Mouse (Mus musculus): ENCODE results near the gene Musk.

Musk gene

DNA sequence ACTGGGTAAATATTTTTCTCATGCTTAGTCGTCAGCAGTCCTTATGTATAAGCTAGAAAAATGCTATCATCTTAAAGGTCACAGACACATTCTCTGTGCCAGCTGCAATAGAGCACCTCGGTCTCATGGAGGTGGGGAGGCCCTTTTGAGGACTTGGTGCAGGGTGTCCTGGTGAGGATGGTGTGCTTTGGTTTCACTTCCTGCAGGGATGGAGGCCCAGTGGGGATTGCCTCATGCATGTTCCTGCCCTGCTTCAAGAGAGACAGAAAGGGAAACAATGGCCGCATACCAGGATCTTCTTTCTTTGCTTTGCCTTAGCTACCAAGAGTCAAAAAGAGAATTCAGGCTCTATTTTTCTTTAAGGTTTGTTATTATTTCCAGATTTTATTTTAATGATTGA, 31.8 kb downstream of the Musk start:
- DNase-seq = no peak

DNA sequence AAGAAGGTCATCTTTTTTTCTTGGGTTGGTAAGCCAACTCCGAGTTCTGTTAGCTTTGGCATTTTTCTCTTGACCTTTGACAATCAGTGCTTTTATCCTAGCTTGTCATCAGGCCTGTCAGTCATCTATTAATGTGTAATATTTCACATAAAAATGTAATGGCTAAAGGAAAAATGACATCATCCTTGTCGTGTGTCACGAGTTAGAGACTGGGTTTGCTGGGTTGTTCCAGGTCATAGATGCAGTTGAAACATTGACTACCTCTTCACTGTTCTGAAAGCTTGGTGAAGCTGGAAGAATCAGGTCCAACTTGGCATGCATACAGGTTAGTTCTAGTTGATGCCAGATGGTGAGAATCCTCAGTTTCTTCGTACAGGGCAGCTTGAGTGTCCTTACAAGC, 34.5 kb downstream of the Musk start:
- no peak for DNase-seq

DNA sequence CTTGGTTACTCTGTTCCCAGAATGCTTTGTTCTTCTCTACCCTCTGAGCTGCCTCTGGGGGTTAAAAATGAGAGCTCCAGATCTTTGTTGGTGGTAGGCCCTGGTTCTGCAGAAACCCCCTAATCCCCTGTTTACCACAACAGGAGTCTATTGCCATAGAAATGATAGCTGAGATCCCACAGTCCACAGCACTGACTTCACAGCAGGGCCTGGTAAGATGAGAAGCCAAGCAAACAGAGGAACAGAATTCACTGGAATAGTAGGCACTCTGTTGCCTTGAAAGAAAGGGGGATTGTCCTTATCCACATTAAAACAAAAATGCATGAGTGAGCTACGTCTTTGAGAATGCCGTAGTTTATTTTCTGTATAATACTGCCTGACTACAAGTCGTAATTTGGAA, 41.0 kb downstream of the Musk start:
- no peak for DNase-seq

DNA sequence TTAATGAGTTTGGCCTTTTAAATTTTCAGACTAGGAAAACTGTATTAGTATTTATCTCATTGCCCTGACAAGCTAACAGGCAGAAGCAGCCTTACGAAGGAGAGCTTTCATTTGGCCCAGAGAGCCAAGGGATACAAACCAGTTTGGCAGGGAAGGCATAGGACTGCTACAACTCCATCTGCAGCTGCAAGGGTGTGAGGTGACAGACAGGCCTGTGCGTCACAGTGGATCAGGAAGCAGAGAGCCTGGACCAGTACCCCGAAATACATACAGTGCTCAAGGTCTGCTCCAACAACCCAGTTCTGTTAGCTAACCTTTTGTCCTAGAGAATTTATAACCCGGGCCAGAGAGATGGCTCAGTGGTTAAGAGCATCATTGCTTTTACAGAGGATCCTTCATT, 42.5 kb downstream of the Musk start:
- no peak for DNase-seq

DNA sequence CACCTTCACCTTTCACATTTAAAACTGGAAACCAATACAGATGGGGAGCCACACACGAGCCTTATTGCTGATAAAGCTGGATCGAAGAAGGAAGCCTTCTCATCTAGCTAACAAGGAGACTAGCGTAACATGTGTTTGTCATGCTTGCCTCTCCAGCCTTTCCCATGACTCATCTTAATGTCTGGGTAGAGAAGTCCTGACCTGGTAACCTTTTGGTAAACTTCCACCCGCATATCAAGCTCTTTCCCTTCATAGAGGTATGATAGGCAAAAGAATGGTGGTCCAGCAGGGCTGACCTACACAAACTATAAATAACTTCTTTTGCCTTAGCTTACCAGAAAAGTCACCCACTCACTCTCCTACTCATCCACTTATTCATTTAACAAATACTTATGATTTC, 44.3 kb downstream of the Musk start:
- DNase-seq = no peak

DNA sequence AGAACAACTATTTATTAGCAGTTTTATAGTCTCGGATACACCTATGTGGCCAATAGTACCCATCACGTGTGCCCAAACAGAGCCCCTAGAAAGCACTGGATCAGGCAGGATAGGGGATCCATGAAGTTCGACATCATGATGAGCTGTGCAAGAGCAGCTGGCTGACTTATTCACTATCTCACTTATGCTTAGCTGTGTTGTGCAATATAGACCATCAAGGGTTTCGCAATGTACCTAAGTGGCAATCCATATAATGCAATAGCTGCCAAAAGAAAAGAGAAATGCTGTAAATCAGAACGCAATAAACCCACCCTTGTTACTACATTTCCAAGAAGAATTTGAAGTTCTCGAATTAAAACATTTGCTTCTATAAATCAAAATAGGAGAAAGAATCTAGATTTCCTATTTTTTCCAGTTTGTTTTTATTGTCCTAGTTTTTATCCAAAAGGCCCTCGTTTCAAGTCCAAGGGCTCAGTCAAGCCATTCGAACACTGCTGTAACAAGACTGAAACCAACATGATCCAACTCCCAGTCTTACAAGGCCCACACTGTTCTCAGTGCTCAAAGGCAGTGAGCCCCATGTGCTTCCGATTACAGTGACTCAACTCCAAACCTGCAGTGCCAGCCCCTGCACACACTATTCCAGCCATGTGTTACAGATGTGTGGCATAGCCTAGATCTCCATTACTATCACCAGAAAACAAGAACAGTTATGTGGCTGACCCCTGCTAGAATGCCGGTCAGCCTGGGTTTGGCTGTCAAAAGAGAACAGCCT, 45.3 kb downstream of the Musk start:
- no peak for DNase-seq

DNA sequence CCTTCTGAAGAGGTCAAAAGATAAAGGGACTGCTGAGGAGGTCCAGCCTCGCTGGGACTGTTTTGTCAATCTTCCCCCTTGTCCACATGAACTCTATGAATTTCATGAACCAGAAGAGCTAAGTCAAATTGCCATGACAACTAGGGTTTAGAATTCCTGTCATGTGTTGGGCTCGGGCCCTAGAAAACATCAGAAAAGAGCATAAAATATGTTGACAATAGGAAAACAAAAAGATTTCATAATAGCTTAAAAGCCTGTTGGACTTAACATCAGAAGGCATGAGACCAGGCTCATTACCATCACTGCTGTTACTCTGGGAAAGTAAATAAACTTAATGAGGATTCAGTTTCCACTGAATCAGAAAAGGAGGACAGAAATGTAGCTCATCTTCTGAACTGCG, 46.6 kb downstream of the Musk start:
- no peak for DNase-seq

DNA sequence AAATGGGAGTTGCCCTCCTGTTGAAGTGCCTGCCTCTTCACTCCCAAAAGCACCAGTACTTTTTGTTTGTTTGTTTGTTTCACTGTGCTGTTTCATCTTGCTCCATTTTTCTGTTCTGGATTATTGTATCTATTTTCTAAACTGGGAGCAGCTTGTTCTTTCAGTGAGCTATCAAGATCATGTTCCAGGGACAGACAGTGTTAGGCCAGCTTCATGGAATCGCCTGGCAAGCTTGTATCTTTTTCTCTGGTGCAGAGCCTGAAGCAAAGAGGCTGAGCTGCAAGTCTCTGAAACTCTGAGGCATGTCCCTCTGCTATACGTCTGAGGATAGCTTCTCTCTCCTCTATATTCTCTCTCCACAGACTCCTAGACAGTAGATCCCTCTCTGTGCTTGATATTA, 50.5 kb downstream of the Musk start:
- DNase-seq = no peak

DNA sequence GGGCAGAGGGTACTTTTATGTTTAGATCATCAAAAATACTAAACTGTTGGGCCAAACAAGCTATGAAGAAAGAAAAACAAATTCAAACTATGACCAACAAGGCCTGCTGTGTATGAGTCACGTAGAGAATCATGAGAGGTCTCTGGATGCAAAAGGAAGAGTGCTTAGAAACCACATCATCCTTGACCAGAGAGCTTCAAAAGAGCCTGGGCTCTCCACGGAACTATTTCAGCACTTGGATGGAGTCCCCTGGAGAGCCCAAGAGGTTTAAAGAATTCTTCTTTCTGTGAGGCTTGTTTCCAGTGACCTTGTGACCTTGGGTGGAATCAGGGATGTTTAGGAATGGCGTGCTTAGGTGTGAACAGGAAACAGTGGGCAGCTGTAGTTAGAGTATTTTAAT, 53.5 kb downstream of the Musk start:
- no peak for DNase-seq

DNA sequence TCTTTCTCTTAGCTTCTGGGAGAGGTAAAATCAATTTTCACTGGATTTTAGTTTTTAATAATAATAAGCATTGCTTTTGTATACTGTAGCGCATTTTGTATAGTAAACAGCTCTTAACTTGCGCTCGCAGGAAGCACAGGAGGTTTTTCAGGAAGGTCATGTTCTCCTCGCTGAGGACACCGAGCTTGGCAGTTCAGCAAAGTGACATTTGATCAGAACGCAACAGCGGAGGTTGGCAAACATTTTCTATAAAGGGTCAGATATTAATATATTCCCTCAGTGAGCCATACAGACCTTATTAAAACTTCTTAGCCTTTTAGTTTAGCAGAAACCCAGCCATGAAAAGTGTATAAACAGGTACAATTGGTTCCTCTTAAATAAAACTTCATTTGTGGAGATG, 64.4 kb downstream of the Musk start:
- no peak for DNase-seq

DNA sequence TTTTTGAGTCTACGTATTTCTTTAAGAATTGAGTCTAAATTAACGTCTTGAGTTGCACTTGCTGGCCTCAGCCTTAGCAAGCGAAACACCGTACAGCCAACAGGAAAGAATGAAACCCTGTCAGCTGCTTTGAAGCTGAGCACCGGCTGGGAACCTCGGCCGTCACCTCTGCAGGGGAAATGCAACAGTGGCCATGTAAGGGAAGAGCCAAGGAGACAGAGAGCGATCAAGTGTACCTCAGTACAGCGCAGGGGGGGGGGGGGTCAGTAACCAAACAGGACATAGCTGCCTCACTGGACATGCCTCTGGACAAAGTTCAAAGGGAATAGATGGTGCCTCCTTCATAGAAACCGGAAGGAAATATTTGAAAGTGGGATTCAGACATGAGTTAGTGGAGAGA, 65.4 kb downstream of the Musk start:
- no peak for DNase-seq

DNA sequence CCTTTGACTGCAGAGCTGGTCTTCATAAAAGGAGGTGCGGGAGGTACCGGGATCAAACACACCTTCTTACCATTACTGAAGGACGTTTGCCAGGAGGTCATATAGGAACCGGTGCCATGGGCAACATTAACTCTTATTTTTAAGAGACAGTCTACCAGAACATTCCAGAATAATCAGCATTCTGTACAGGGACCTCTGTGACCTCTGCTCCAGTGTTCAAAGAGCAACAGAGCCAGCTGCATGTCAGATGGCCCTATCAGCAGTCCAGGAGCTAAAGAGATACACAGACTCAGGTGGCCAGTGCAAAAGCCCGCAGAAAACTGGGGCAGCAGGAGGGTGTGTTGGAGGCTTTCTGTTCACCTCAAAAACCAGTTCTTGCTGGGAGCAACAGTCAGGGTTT, 65.8 kb downstream of the Musk start:
- DNase-seq = no peak

DNA sequence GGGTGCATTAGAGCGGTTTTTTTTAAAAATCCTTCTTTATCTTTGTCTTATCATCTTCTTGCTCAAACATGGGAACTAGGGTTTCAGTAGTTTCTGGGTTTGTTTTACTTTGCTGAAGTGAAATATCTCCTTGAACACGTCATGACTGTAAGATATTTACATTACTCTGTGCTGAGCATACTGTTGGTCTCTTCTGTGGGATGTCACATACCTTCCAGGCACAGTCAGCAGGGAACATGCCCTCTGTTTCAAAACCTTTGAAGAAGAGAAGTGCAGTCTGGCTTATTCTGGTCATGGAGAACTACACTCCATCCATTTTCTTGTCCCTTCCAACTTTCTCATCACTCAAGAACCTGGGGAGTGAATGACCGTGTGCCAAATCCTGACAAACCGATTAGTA, 73.2 kb downstream of the Musk start:
- DNase-seq = no peak

DNA sequence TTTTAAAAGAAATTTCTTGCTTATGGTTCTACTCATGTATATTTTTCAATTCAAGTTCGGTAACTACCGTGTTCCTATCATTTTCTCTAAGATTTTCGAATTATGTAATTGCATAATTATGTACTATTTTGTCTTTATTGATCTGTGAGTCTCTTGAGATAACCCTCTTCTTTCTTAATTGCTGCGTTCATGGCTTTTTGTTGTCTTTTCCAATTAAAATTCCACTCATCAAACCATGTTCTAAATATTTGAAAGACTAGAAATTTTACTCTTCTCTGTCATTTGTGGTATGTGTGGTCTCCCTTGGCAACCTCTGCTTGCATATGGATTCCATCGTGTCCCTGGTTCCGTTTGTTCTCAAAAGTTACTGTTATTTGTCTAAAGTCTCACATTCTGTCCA, 79.6 kb downstream of the Musk start:
- DNase-seq = no peak

DNA sequence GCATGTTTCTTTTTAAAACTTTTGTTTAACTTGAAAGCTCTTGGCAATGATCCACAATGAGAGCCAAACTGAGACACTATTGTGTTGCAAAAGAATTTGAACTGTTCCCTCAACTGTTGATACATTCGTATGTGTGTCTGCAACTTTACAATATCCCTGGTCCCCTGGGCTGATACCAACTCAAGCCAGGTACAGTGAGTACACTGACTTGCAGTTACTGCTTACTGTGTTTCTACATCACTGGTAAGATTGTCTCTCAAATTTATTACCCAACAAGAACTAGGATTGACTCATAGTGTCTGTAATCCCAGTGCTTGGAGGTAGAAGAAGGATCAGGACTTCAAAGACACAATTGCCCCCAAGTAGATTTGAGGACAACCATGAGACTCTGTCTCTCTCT, 85.3 kb downstream of the Musk start:
- DNase-seq = no peak

DNA sequence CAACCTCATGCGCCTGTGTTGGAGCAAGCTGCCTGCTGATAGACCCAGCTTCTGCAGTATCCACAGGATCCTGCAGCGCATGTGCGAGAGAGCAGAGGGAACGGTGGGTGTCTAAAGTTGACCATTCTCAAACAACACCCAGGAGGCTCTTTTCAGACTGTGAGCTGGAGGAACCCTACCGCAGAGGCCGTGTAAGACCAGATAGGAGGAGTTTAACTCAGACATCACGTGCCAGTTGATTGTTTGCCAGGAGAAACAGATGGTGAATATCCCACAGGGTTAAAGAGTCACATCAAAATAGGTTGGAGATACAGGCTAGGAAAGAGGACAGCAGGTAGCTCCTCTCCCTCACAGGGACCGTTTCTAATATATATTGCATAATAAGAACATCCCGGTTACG, 87.8 kb downstream of the Musk start:
- DNase-seq = no peak

DNA sequence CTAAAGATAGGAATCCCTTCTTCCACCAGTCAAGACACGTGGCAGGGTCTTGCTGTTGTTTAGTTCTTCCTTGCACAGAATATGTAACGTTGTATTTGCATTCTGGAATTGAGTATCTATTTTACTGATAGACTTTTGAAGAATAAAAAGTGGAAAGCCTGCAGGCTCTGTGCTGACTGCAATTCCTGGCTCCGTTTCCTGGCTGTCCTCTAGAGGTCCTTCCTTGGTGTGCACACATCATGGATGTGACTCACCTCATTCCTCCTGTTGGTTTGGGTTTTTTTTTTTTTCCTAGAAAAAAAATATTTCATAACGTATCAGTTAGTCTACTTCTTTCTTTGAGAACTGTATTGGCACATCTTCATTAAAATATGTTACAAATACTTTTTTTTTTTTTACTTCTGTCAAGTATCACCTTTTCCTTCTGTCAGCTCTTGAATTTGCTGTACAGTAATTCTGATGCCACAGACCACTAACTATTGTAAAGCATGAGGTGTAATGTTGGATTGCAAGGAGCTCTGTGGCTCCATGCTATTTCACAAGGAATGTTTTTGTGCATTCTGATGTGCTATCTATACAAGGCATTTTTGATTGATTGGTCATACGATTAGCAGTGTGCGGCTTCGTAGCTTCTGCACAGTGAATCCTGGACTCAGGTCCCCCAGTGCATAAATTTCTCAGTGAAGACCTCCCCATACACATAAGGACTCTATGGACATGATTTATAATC, 88.5 kb downstream of the Musk start:
- DNase-seq = no peak

DNA sequence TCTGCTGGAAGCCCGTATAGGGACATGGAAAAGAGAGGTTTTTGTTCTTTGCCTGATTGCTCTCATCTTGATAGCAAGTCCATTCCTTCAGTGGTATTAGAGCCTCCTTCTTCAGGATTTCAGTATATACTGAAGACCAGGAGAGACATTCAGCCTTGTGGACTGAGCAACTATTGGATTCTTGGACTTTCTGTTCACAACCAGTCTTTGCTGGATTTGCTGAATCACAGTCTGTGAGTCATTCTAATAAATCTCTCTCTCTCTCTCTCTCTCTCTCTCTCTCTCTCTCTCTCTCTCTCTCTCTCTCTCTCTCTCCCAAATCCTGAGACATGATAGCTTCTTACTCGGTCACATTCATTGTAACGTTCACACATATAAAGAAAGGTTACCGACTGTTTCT, 93.4 kb downstream of the Musk start:
- no peak for DNase-seq

DNA sequence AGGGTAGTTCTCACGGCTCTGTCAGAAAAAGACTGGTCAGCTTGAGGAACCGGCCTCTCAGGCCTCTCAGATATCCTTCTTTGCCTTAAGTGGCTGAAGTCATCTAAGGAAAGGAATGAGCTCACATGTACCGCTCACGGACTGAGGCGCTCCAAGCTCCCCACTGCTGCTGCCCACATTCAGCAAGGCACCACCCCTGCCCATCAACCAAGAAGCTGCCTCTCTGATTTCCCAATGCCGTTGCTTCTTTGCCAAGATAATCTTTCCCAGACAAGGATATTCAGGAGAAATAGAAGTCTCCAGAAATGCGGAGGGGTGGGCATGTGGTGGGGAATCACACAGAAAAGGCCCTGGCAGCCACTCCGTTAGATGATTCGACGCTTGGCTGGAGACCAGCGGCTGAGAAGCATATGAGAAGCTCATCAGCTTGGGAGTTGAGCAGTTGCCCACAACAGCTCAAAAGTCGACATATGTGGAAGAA, 115.1 kb downstream of the Musk start:
- DNase-seq = no peak

DNA sequence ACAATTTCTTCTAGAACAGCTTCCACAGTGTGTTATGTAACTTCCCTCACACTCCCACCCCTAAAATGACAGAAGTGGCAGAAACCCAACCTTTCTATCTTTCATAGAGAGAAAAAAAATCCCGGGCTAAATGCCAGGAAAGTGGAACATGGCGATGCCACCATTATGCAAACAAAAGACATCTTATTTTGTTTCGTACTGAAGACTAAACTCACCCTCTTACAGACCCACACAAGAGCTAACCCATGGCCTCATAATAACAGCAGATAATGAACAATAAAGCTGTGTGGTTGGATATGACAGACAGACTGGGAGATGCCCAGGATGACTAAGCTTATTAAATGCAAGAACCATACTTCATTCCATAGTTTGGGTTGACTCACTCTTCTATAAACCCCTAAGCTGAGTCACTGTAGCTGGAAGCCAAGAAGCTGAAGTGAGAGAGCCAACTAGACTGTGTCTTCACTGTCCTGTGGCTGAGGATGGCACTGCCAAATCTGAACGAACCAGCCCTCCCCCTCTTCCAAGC, 116.3 kb downstream of the Musk start:
- no peak for DNase-seq

DNA sequence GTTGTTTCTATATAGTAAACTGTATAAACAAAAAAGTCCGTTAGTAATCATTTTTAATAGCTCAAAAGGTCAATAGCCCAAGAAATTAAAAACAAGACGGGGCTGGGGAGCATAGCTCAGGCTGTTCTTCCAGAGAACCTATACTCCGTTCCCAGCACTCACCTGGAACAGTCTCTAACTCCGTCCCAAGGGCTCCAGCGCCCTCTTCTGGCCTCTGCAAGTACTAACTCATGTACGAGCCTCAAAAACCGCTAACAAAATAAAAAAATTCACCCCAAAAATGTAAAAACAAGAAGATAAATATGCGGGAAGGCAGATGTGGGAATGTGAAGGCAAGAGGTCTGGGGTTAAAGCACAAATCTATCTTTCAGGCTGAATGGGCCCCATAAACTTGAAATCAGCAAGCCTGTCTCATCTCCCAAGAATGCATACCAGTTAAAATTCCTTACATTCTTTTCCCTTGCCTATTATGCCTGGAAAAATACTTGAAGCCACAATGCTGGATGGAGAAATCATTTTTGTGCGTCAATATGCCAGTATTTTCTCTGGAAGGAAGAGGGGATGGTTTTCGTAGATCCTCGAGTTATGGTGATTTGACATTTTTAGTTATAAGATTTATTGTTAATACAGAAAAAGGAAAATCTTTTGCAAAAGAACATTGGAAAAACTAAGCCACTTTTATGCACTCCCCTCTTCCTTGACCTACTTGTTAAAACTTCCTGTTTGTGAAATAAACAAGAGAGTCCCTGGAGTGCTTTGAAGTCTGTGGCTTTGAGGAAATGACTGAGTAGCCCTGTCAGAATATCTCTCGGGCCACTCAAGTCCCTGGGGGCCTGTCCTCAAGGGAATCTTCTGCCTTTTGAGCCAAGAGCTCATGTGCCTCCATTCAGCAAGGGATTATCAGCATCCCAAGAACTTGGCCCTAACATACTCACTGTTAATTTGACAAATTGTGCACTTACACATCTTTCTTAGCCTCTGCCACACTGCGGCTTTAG, 127.7 kb downstream of the Musk start:
- DNase-seq = no peak

DNA sequence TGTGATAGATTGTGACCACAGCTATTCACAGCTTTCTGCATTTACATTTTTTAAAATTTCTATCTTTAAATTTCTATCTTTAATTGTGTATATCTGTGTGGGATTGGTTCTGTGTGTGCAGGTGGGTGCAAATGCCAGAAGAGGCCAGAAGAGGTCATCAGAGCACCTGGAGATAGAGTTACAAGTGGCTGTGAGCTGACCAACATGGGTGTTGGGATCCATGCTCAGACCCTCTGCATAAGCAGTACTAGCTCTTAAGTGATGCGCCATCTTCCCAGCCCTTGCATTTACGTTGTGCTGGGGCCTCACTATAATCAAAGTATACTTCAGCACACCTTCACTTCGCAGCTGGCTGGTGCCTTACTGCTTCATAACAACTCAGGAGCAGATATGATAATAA, 129.8 kb downstream of the Musk start:
- no peak for DNase-seq

DNA sequence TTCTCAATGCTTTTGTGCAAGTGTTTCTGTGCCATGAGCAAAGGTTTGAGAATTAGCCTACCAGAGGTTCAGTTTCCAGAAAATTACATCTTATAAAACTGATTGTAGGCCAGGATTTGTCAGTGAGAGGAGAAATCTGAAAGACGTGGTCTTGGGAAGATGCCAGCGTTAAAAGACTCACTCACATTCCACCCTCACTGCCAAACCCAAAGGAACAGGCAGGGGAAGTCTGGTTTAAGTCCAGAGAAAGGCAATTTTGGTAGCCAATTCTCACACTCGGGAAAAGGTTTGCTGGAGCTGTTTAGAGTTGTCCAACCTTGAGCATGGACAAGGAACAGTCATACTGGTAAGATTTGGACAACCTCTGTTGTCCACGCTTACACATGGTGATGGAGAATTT, 131.6 kb downstream of the Musk start:
- DNase-seq = no peak
